Mouse (Mus musculus) cerebellum, adult 9-10 months (tissue): ENCODE measurements around the gene Lrch3.
"Not testable (repeated sequence)": the region's sequence is repeated elsewhere in the genome, so short reads cannot be mapped to it uniquely, and the experiment has no call there.

Experiments
- DNase-seq: peaks from one replicate; pipeline ENCODE4 v3.0.0; 2022

Gene Lrch3

GRCm38 (mm10) chr16:32915292-32916068 lies 1.6 kb downstream of the Lrch3 start:
- no peak for DNase-seq

DNA sequence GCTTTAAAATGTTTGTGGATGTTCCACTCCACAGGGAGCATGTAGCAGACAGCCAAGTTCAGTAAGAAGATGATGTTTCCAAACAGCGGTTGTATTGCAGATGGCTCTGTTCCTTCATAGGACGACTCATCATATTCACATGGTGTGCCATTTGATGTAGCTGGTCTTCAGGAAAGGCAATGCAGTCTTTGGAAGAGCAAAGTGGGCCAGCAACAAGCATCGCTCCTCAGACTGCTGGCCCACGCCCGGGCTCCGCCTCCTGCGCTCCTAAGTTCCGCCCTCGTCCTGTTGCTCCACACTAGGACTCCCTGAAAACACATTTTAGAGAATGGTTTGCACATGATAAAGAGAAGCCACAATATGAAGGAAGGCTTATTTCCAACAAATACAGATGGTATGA lies 12.7 kb downstream of the Lrch3 start:
- not testable (repeated sequence) for DNase-seq

DNA sequence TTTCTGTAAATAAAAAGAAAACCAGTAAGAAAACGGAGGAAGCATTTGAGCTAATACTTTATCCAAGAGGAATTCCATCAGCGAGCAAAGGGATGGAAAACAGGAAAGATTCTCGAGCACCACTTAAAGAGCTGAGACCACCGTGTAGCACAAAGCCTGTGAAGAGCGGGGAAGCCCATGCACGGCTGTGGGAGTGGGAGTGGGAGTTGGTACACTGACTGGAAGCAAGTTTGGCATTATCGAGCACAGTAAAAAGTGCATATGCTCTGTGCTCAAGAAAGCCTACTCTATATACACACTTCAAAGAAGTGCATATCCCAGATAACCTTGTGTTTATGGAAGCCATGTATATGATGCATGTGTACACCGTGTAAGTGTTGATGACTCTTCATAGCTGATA lies 13.1 kb downstream of the Lrch3 start:
- no peak for DNase-seq

- DNase-seq: no peak
Measured at GRCm38 (mm10) chr16:32929918-32930317, 16.0 kb downstream of the Lrch3 start.

DNA sequence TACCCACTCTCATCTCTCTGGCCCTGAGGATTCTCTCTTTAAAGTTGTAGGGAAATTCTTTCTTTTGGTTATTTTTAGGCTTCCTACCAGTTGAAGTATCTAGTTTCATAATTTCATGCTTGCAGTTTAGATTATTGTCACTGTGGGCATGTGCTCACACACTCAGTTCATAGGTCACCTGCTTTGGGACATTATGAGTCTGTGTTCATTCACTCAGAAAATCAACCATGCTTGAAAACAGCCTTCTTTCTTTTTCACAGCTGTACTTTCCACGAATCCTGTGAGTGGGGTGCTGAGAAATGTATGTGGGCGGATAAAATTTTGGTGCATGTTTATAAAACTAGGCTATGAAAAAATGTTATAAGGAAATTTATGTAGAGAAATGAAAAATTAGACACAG lies 20.6 kb downstream of the Lrch3 start:
- no peak for DNase-seq

DNA sequence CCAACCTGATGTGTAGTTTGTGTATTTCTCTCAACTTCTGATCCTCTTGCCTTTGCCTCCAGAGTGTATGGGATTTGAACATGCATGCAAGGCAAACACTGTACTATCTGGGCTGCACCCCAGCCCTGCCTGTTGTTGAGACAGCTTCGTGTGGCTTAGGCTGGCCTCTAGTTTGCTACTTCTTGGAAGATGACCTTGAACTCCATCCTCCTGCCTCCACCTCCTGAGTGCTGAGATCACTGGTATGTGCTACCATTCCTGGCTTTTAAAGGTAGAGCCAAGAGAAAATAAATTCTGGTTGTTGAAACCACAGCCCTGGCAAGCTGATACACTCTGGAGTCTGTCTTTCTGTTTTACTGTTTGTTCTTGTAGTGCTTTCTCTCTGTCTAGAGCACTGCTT lies 21.2 kb downstream of the Lrch3 start:
- no peak for DNase-seq

GRCm38 (mm10) chr16:32937358-32937757 lies 23.5 kb downstream of the Lrch3 start:
- DNase-seq: no peak

DNA sequence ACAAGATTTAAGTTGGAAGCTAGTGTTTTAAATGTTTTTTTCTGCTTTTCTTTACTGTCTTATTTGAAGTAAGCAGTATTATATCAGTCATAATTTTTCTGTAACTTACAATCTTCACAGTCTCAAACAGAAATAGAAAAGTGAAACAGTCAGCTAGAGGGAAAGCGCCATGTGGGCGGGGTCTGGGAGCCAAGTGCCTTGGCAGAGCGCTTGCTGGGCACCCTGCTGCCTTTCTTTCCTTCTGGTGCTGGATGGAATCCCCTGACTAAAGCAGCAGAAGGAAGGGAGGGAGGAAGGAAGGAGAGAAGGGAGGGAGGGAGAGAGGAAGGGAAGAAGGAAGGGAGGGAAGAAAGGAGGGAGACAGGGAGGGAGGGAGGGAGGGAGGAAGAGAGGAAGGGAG lies 25.4 kb downstream of the Lrch3 start:
- DNase-seq: peak; percentile 80

- DNase-seq: not testable (repeated sequence)
Measured at GRCm38 (mm10) chr16:32939716-32940115, 25.8 kb downstream of the Lrch3 start.

GRCm38 (mm10) chr16:32941226-32941625 lies 27.3 kb downstream of the Lrch3 start:
- not testable (repeated sequence) for DNase-seq

GRCm38 (mm10) chr16:32942694-32943093 lies 28.8 kb downstream of the Lrch3 start:
- DNase-seq: no peak

DNA sequence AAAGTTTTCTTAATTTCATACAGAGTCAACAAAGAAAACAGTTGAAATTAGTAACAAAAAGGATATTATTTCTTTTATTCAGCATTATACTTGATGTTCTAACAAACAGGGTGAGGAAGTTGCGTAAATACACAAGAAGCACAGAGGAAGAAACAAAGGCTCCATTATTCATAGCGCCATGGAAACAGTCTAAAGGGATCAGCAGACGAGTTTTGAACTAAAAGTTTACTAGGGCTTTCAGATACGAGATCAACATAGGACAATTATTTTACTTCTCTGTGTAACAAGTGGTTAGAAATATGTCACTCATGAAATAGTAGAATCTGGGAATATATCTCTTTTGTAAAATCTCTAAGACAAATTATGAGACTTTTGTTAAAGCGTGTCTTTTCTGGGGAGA lies 31.5 kb downstream of the Lrch3 start:
- no peak for DNase-seq

DNA sequence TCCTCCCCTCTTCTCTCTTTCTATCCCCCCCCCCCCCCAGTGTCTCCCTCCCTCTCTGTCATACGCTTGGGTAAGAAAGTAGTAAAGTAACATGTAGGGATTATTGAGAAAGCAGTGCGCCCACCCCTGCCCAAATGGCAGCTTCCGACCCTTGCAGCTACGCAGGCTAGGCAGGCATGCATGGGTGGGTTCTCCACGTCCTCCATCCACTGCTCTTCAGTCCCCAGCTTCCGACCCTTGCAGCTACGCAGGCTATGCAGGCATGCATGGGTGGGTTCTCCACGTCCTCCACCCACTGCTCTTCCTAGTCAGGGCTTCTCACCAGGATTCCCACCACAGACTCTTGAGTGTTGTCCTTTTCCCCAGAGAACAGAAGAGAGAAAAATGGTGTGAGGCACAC lies 34.1 kb downstream of the Lrch3 start:
- no peak for DNase-seq

GRCm38 (mm10) chr16:32948656-32949055 lies 34.8 kb downstream of the Lrch3 start:
- no peak for DNase-seq

- no peak for DNase-seq
Measured at GRCm38 (mm10) chr16:32949281-32949680, 35.4 kb downstream of the Lrch3 start.

- no peak for DNase-seq
Measured at GRCm38 (mm10) chr16:32951074-32951473, 37.2 kb downstream of the Lrch3 start.

DNA sequence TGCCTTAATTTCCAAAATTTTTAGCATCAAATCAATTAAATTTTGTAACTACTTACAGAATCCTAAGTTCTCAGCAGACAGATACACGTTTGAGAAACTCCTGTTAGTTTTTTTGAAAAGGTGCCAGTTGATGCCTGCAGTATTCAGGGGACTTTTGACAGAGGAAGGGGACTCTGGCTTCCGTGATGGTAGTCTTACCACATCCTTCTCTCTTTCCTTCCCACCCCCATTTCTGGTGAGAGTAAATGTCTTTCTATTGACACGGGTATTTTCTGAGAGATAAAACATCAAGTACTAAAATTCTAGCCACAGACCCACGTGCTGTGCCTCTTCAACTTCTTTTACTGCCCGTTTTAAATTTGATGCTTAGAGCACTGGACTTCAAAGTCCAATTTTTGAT lies 39.9 kb downstream of the Lrch3 start:
- no peak for DNase-seq

DNA sequence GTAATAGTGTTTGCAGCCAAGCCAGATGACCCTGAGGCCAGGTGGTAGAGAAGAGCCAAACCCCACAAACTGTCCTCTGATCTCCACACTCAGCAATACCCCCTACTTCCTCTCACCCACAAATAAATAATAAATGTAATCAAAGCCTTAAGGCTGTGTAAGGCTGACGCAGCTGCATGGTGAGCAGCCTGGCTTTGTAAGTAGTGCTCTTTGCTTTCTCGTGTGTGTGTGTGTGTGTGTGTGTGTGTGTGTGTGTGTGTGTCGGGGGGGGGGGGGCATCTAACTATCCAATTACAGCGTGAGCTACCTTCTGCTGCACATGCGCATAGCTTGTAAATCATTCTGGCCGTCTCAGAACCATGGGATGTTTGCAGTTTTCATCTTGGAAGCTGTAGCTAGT lies 40.4 kb downstream of the Lrch3 start:
- no peak for DNase-seq

GRCm38 (mm10) chr16:32956889-32957288 lies 43.0 kb downstream of the Lrch3 start:
- DNase-seq: no peak

GRCm38 (mm10) chr16:32972535-32972934 lies 58.6 kb downstream of the Lrch3 start:
- DNase-seq: no peak

GRCm38 (mm10) chr16:32973047-32973446 lies 59.1 kb downstream of the Lrch3 start:
- DNase-seq: no peak

- no peak for DNase-seq
Measured at GRCm38 (mm10) chr16:32980227-32980626, 66.3 kb downstream of the Lrch3 start.

DNA sequence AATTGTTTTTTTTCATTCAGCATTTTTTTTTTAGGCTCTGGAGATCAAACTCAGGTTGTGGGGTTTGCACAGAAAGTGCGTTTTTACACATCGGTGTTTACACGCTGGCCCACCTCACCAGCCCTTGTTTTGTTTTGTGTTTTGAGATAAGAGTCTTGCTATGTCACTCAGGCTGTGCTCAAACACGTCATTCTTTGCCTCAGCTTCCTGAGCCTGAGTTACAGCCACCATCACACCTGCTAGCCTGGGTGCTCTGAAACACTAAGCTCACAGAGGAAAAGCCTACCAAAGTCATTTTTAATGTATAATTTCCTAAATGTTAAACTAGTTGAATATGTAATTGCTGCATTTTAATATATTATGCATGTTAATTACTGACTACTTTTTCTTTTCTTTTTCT lies 67.5 kb downstream of the Lrch3 start:
- DNase-seq: no peak

- no peak for DNase-seq
Measured at GRCm38 (mm10) chr16:32984631-32985030, 70.7 kb downstream of the Lrch3 start.

GRCm38 (mm10) chr16:32992158-32992557 lies 78.3 kb downstream of the Lrch3 start:
- no peak for DNase-seq
